Mouse (Mus musculus) MEL (cell line): ENCODE measurements around the gene Fndc1. TPM values are rescaled to one million over a fixed set of nuclear protein-coding genes. Genes with fewer than 3 reads are reported as not detected.

Experiments used
- DNase-seq: peaks from one replicate; pipeline ENCODE4 v3.0.0; 2011; ENCODE audit warnings: low read depth, low spot score
- H3K27ac ChIP-seq: 2 replicates; pipeline ENCODE4 v1.5.1; 2012; ENCODE audit warnings: low read depth, mild to moderate bottlenecking, control low read depth, low read length, moderate library complexity; ENCODE audit not compliant: control insufficient read depth
- H3K27me3 ChIP-seq, 2 experiments: fragments of 150-350 bp in 1 of 2; sonication (generic) in 1 of 2; 2 replicates each; pipeline ENCODE4 v1.6.1; 2012; ENCODE audit warnings: low read length in 2 of 2, mild to moderate bottlenecking in 2 of 2, improper control_type of control experiment in 1 of 2, moderate library complexity in 1 of 2; ENCODE audit not compliant: insufficient read depth in 2 of 2, control insufficient read depth in 1 of 2
- H3K36me3 ChIP-seq, 2 experiments: 2 replicates each; pipeline ENCODE4 v1.6.1; 2012 to 2014; ENCODE audit warnings: low read length in 2 of 2, improper control_type of control experiment in 1 of 2, inconsistent platforms in 1 of 2, mild to moderate bottlenecking in 1 of 2; ENCODE audit not compliant: insufficient read depth in 2 of 2, control insufficient read depth in 1 of 2
- H3K4me1 ChIP-seq, 2 experiments: fragments of 150-350 bp in 1 of 2; sonication (generic) in 1 of 2; 2 replicates each; pipeline ENCODE4 v1.6.1; 2012; ENCODE audit warnings: low read length in 2 of 2, improper control_type of control experiment in 1 of 2, mild to moderate bottlenecking in 1 of 2; ENCODE audit not compliant: insufficient read depth in 2 of 2, control insufficient read depth in 1 of 2
- H3K4me3 ChIP-seq, 2 experiments: fragments of 150-350 bp in 1 of 2; sonication (generic) in 1 of 2; 2 replicates each; pipeline ENCODE4 v1.5.1; 2012; ENCODE audit warnings: low read depth in 2 of 2, low read length in 2 of 2, mild to moderate bottlenecking in 2 of 2, moderate library complexity in 2 of 2, control low read depth in 1 of 2, improper control_type of control experiment in 1 of 2; ENCODE audit not compliant: control insufficient read depth in 1 of 2, insufficient read depth in 1 of 2
- H3K79me2 ChIP-seq: 2 replicates; pipeline ENCODE4 v1.6.1; 2012; ENCODE audit warnings: mild to moderate bottlenecking, low read length, moderate library complexity; ENCODE audit not compliant: control insufficient read depth, poor library complexity, insufficient read depth
- H3K9ac ChIP-seq: 2 replicates; pipeline ENCODE4 v1.6.1; 2012; ENCODE audit warnings: low read depth, mild to moderate bottlenecking, control low read depth, low read length, moderate library complexity; ENCODE audit not compliant: control insufficient read depth, poor library complexity, severe bottlenecking
- H3K9me3 ChIP-seq: fragments of 150-350 bp; sonication (generic); replicated peaks from 2 replicates; pipeline ENCODE4 v1.6.1; 2012; ENCODE audit warnings: mild to moderate bottlenecking, low read length, improper control_type of control experiment, moderate library complexity; ENCODE audit not compliant: insufficient read depth
- BHLHE40 ChIP-seq: IDR thresholded peaks from 2 replicates; pipeline ENCODE4 v1.6.1; 2012; ENCODE audit warnings: low read depth, mild to moderate bottlenecking, inconsistent platforms, low read length, improper control_type of control experiment, borderline replicate concordance
- CHD1 ChIP-seq: IDR thresholded peaks from 2 replicates; pipeline ENCODE4 v1.6.1; 2012; ENCODE audit warnings: low read depth, mild to moderate bottlenecking, inconsistent platforms, low read length, improper control_type of control experiment
- CHD2 ChIP-seq: IDR thresholded peaks from 2 replicates; pipeline ENCODE4 v1.6.1; 2011; ENCODE audit warnings: low read length, improper control_type of control experiment
- ELF1 ChIP-seq: IDR thresholded peaks from 2 replicates; pipeline ENCODE4 v1.6.1; 2014; ENCODE audit warnings: low read depth, mild to moderate bottlenecking, inconsistent platforms, low read length, improper control_type of control experiment, moderate library complexity
- ETS1 ChIP-seq: IDR thresholded peaks from 2 replicates; pipeline ENCODE4 v1.6.1; 2012; ENCODE audit warnings: low read depth, mild to moderate bottlenecking, inconsistent platforms, low read length, improper control_type of control experiment, moderate library complexity
- GATA1 ChIP-seq: IDR thresholded peaks from 2 replicates; pipeline ENCODE4 v1.6.1; 2011; ENCODE audit warnings: low read depth, low read length, improper control_type of control experiment
- KAT2A ChIP-seq: conservative IDR thresholded peaks from 2 replicates; pipeline ENCODE4 v1.6.1; 2012; ENCODE audit warnings: low read depth, low read length, improper control_type of control experiment, inconsistent platforms
- MAFK ChIP-seq: IDR thresholded peaks from 2 replicates; pipeline ENCODE4 v1.6.1; 2011; ENCODE audit warnings: low read depth, mild to moderate bottlenecking, low read length, improper control_type of control experiment, borderline replicate concordance
- MAX ChIP-seq: IDR thresholded peaks from 2 replicates; pipeline ENCODE4 v1.6.1; 2011; ENCODE audit warnings: low read length, improper control_type of control experiment
- MAZ ChIP-seq: IDR thresholded peaks from 2 replicates; pipeline ENCODE4 v1.6.1; 2012; ENCODE audit warnings: low read depth, mild to moderate bottlenecking, inconsistent platforms, low read length, improper control_type of control experiment
- MXI1 ChIP-seq: IDR thresholded peaks from 2 replicates; pipeline ENCODE4 v1.6.1; 2011; ENCODE audit warnings: mild to moderate bottlenecking, low read depth, low read length, improper control_type of control experiment
- NELFE ChIP-seq: IDR thresholded peaks from 2 replicates; pipeline ENCODE4 v1.6.1; 2011; ENCODE audit warnings: low read depth, low read length, improper control_type of control experiment
- POLR2AphosphoS2 ChIP-seq: IDR thresholded peaks from 2 replicates; pipeline ENCODE4 v1.6.1; 2011; ENCODE audit warnings: low read length, improper control_type of control experiment
- RAD21 ChIP-seq: IDR thresholded peaks from 2 replicates; pipeline ENCODE4 v1.6.1; 2011; ENCODE audit warnings: mild to moderate bottlenecking, low read depth, low read length, improper control_type of control experiment
- SIN3A ChIP-seq: IDR thresholded peaks from 2 replicates; pipeline ENCODE4 v1.6.1; 2012; ENCODE audit warnings: low read length, improper control_type of control experiment, inconsistent platforms
- SMC3 ChIP-seq: IDR thresholded peaks from 2 replicates; pipeline ENCODE4 v1.6.1; 2011; ENCODE audit warnings: low read depth, low read length, improper control_type of control experiment
- USF1 ChIP-seq: IDR thresholded peaks from 2 replicates; pipeline ENCODE4 v1.6.1; 2014; ENCODE audit warnings: low read depth, mild to moderate bottlenecking, inconsistent platforms, low read length, improper control_type of control experiment, moderate library complexity
- ZKSCAN1 ChIP-seq: IDR thresholded peaks from 2 replicates; pipeline ENCODE4 v1.6.1; 2012; ENCODE audit warnings: low read depth, mild to moderate bottlenecking, inconsistent platforms, low read length, improper control_type of control experiment, moderate library complexity
- polyA plus RNA-seq, 2 experiments: library from polyadenylated mRNA; stranded (reverse) in 1 of 2; unstranded in 1 of 2; fragments of >175 nt in 1 of 2; fragments of >200 nt in 1 of 2; gene quantifications; 2 replicates each; pipeline versions ENCODE4 v1.2.1 to v1.2.4; 2012; ENCODE audit warnings: low replicate concordance in 2 of 2, low read depth in 1 of 2; ENCODE audit not compliant: insufficient read length in 2 of 2, insufficient read depth in 1 of 2, missing spikeins in 1 of 2
- total RNA-seq: library from RNA; depleted of rRNA; stranded (reverse); fragments of 300-350 nt; gene quantifications from 2 replicates; pipeline ENCODE4 v1.2.3, GENCODE M21; 2012

Fndc1 gene
- total and polyA plus RNA-seq, 3 experiments, result 0.04 TPM; not detected in 2

DNA sequence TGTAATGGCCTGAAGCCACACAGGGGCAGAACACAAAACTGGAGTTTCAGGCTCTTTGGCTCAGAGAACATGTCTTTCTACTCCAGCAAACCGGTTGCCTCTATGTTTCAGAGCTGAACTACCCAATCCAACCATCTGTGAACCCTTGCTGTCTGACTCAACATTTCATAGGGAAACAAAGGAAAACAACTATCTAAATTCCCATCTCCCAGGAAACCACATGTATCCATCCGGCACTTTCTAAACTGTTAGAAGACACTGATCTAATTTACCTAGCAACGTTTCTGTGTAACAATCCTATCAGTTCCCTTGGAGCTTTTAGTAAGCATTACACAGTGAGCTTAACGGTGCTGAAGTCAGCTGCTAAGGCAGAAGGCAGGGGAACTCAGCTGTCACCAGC, 67.3 kb downstream of the Fndc1 start:
- DNase-seq, result no peak
- Histone ChIP-seq H3K27ac (no peak overlapping the region), H3K79me2 (no peaks in the 10 kb centered on the region), H3K4me3 (no peak overlapping the region)
- no peak for TF ChIP-seq SMC3
- no peak for TF ChIP-seq BHLHE40
- no peak for TF ChIP-seq RAD21
- TF ChIP-seq SIN3A, result no peak
- no peak for TF ChIP-seq MAFK
- no peak for TF ChIP-seq ZKSCAN1
- no peak for TF ChIP-seq GATA1
- TF ChIP-seq KAT2A, result no peak
- no peak for TF ChIP-seq ELF1
- TF ChIP-seq POLR2AphosphoS2, result no peak
- TF ChIP-seq NELFE, result no peak
- no peak for TF ChIP-seq CHD1
- TF ChIP-seq MAZ, result no peak
- TF ChIP-seq, all 39 proteins: peak for 0
- Histone ChIP-seq H3K9ac (no peak overlapping the region), H3K36me3 (no peaks in the 10 kb centered on the region), H3K27me3 (no peaks in the 10 kb centered on the region), H3K4me1 (no peaks in the 10 kb centered on the region), H3K9me3 (no peaks in the 10 kb centered on the region)

DNA sequence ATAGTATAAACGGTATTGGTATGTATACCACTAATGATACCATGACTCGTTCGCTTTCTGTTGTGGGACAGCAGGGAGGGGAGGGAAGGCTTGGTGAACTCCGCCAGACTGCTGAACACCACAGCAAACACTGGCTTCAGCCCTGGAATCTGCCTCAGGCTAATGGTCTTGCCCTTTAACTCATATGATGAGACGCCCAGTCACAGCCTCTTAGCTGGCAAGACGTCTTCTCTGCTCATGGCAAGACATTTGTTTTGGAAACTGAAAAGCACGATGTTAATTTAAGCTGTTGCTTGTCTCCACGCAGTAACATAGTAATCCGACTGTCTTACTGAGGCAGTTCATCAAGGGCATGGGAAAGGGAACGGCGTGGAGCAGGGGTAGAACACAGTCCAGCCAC, 72.1 kb downstream of the Fndc1 start:
- Histone ChIP-seq H3K4me1 (no peaks in the 10 kb centered on the region), H3K36me3 (no peaks in the 10 kb centered on the region), H3K27me3 (no peaks in the 10 kb centered on the region), H3K9ac (no peak overlapping the region), H3K27ac (no peak overlapping the region), H3K4me3 (no peak overlapping the region)
- no peak for DNase-seq
- TF ChIP-seq MXI1 (no peak), KAT2A (no peak), CHD2 (no peak), MAX (no peak), USF1 (no peak), ETS1 (no peak), BHLHE40 (no peak), SMC3 (no peak), CHD1 (no peak)
- TF ChIP-seq, all 39 proteins: peak for 0
- H3K79me2 ChIP-seq, result no peaks in the 10 kb centered on the region
- H3K9me3 ChIP-seq, result no peaks in the 10 kb centered on the region
